Mouse (Mus musculus): ENCODE measurements around the gene Rsph6a. TPM values are rescaled to one million over a fixed set of nuclear protein-coding genes. Genes with fewer than 3 reads are reported as not detected.

The Rsph6a gene
- total RNA-seq, 2 experiments from 2014 or later = 0.27 to 0.30 TPM

DNA sequence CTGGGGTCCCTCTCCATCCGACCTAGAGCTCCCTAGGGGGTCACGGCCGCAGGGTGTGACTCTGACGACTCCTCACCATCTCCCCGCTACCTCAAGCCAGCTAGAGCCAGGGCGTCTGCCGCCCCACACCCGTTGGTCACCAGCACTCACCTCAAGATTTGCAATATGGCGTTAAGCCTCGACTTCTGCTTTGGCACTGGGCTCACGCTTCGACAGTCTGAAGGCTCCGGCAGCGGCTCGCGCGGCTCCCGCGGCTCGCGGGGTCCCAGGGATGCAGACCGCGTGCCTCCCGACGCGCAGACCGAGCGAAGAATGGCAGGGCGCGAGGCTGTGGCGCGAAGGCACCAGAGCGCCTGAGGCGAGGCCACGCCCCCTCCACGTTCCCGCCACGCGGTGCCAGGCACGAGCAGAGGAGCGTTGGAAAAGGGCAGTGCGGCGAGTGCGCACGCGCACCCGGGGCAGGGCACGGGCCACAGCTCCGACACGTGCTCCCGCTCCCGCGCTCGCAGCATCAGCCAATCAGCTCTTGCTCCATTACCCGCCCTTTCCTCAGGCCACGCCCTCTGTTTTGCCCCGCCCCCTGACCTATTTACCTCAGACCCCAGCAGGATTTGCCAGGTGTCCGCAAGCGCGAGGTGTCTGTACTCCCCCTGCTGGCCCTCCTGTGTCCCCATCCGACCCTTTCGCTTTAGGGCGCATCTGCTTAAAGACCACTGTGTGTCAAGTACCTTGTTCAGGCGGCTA lies 63.7 kb downstream of the Rsph6a start, which contains the start of gene Gm4969:
Gm4969 (minus strand) TSS at position 341 of the 744 bp plus-strand sequence.
- peak; percentile 59 to 65 for DNase-seq (ENCODE audit: extremely low spot score in 1 of 2, low spot score in 2 of 2)
- intact Hi-C loops (cut with DNase I) = no loop called here
- no peak within 1 kb of the TSS for H3K27ac ChIP-seq
- TF ChIP-seq CTCF (IDR thresholded peaks at IDR 0.05) = peak; percentile 17
- H3K4me3 ChIP-seq = peak within 1 kb of the TSS; percentile 34

DNA sequence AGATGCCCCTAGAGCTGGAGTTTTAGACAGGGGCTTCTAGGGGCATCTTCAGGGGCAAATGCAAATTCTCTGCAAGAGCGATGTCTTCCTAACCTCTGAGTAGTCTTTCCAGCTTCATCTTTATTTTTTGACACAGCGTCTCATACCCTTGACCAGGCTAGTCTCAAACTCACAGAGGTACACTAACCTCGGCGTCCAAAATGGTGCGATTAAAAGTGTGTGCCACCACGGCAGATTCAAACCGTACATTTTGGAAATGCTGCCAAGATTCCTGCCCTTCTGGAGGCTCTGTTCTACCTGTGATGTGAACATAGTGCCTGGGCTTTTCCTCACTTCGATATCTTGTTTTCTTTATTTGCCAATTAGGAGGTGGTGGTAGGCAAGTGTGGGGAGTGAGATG lies 64.6 kb downstream of the Rsph6a start:
- Histone ChIP-seq H3K27ac (no peak overlapping the region), H3K4me3 (no peak overlapping the region)
- DNase-seq (ENCODE audit: extremely low spot score in 1 of 2, low spot score in 2 of 2) = no peak
- no peak for TF ChIP-seq CTCF (IDR thresholded peaks at IDR 0.05)
- intact Hi-C loops (cut with DNase I) = no loop called here

DNA sequence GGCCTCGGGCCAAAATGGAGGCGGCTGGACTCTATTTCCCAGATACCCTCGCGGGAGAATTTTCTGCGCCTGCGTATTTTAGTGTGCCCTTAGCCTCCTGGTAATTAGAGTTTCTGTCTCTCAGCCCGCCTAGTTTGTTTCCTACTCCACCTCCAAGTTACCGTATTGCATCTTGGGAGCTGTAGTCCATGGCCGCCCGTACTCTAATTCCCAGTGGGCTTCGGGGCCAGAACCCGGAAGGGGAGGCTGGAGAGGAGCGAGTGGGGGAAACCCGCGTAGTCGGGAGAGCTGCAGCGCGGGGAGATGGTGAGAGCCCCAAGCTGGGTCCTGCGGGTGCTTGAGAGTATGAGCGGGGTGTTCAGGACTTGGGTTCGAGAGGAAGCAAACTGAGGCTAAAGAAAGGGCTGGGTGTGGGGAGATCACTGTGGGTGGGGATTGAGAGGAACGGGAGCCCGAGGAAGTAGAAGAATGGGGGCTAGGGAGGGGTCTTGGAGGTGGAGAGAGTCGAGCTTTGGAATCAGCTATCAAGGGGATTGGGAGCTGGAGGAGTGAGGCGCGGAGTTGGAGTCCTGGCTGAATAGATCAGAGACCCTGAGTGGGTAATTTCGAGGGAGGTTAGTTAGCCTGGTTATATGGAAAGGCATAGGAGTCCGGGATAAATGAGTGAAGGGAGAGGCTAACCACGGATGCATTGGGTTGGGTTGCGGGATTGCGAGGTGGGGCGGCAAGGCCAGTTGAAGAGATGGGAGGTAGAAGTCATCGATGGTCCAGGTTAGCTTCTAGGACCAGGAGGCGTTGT lies 65.3 kb downstream of the Rsph6a start, which contains the start of gene Fbxo46:
Fbxo46 (plus strand) TSS at position 229 of the 799 bp plus-strand sequence.
- peak; percentile 88 to 90 for DNase-seq (ENCODE audit: extremely low spot score in 1 of 2, low spot score in 2 of 2)
- TF ChIP-seq CTCF (IDR thresholded peaks at IDR 0.05) = no peak
- H3K4me3 ChIP-seq = peak within 1 kb of the TSS; percentile 86
- peak within 1 kb of the TSS; percentile 80 for H3K27ac ChIP-seq
- intact Hi-C loops (cut with DNase I) = no loop called here

DNA sequence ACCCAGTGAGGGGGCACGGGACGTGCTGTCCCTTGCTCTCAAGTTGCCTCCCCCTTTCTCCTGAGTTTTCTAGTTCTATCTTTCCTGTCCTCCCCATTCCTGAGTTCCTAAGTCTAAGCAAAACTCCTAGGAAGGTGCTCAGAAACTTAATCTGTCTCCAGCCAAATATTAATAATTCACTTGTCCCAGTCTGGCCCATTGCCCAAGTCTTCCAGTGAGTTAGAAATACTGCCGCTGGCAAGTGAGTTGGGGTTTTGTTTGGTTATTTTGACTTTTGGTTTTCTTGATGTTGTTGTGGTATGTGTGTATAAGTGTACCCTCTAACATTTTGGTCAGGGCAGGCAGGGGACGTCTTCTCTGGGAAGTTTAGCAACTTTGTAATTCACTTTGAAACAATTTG lies 67.2 kb downstream of the Rsph6a start:
- no peak for TF ChIP-seq CTCF (IDR thresholded peaks at IDR 0.05)
- intact Hi-C loops (cut with DNase I) = no loop called here
- H3K4me3 ChIP-seq = no peak overlapping the region

More for the DNA sequence above, 67.2 kb downstream of the Rsph6a start:
- H3K27ac ChIP-seq = no peak overlapping the region
- no peak for DNase-seq (ENCODE audit: extremely low spot score in 1 of 2, low spot score in 2 of 2)

Small RNA genes lying within 50 kb of the gene (microRNA-seq; reads per million reads assigned to microRNA genes)
- gene Mir3100 = 1.9 reads per million in 2 experiments

Other genes with a start within 250 kb of the Rsph6a start
- not detected for gene Psg17, start 233.1 kb upstream of the Rsph6a start, total RNA-seq (2021)
- gene Mill2, start 214.7 kb upstream of the Rsph6a start, total RNA-seq (2021) = 1 to 10 TPM; 1.3 to 2.5 TPM
- gene Pglyrp1, start 183.4 kb upstream of the Rsph6a start, total RNA-seq (2021) = 10 to 100 TPM; 18.8 to 25.6 TPM
- 10 to 100 TPM; 10.5 to 11.0 TPM for gene Ccdc61, start 144.3 kb upstream of the Rsph6a start, total RNA-seq (2021)
- 10 to 100 TPM; 79.9 to 86.4 TPM for gene Nova2, start 128.8 kb upstream of the Rsph6a start, total RNA-seq (2021)
- gene Nanos2, start 67.3 kb upstream of the Rsph6a start, total RNA-seq (2021) = under 1 TPM; 0.51 to 0.86 TPM
- 10 to 100 TPM; 50.6 to 61.2 TPM for gene Mypop, start 63.4 kb upstream of the Rsph6a start, total RNA-seq (2021)
- 10 to 100 TPM; 47.7 to 49.2 TPM for gene Irf2bp1, start 50.6 kb upstream of the Rsph6a start, total RNA-seq (2021)
- not detected for gene Foxa3, start 31.2 kb upstream of the Rsph6a start, total RNA-seq (2021)
- 100 to 1,000 TPM; 126 to 133 TPM for gene Sympk, start 30.3 kb upstream of the Rsph6a start, total RNA-seq (2021)
- 100 to 1,000 TPM; 141 to 143 TPM for gene Dmwd, start 21.5 kb downstream of the Rsph6a start, total RNA-seq (2021)
- 10 to 100 TPM; 35.2 to 50.4 TPM for gene Dmpk, start 29.2 kb downstream of the Rsph6a start, total RNA-seq (2021)
- 1 to 10 TPM; 1.9 to 2.0 TPM for gene Six5, start 39.9 kb downstream of the Rsph6a start, total RNA-seq (2021)
- gene Gm4969, start 63.7 kb downstream of the Rsph6a start, total RNA-seq (2021) = under 1 TPM; 0.21 to 0.27 TPM
- gene Fbxo46, start 65.2 kb downstream of the Rsph6a start, total RNA-seq (2021) = 10 to 100 TPM; 13.4 to 14.3 TPM
- 10 to 100 TPM; 14.8 to 16.3 TPM for gene Qpctl, start 94.6 kb downstream of the Rsph6a start, total RNA-seq (2021)
- gene Snrpd2, start 95.0 kb downstream of the Rsph6a start, total RNA-seq (2021) = 10 to 100 TPM; 69.8 to 73.3 TPM
- 1 to 10 TPM; 1.8 to 1.9 TPM for gene Gipr, start 111.4 kb downstream of the Rsph6a start, total RNA-seq (2021)
- gene Eml2, start 121.7 kb downstream of the Rsph6a start, total RNA-seq (2021) = 100 to 1,000 TPM; 131 to 138 TPM
- 1 to 10 TPM; 2.4 to 3.8 TPM for gene Gpr4, start 157.8 kb downstream of the Rsph6a start, total RNA-seq (2021)
- 10 to 100 TPM; 42.7 to 46.8 TPM for gene Opa3, start 173.6 kb downstream of the Rsph6a start, total RNA-seq (2021)
- 10 to 100 TPM; 13.2 to 14.6 TPM for gene Vasp, start 217.1 kb downstream of the Rsph6a start, total RNA-seq (2021)
- not detected for gene Ppm1n, start 225.4 kb downstream of the Rsph6a start, total RNA-seq (2021)
- 100 to 1,000 TPM; 110 to 122 TPM for gene Rtn2, start 227.9 kb downstream of the Rsph6a start, total RNA-seq (2021)